Mouse (Mus musculus): ENCODE measurements at regions not wholly inside any gene's neighbourhood (a gene's known extent, or its start where the extent isn't known, plus 50 kb on each side); places are given as distances from the start of the nearest gene placed in this dataset.

- no peak for DNase-seq (ENCODE audit: low read depth)
Measured at GRCm38 (mm10) chr15:31854764-31855163, 253.1 kb downstream of the Fam173b start.

GRCm38 (mm10) chr15:31855188-31855587 lies 253.5 kb downstream of the Fam173b start:
- no peak for DNase-seq (ENCODE audit: low read depth)

GRCm38 (mm10) chr15:31869100-31869499 lies 267.4 kb downstream of the Fam173b start:
- no peak for DNase-seq (ENCODE audit: low read depth)

- DNase-seq (ENCODE audit: low read depth): no peak
Measured at GRCm38 (mm10) chr15:31869673-31870417, 268.2 kb downstream of the Fam173b start.

GRCm38 (mm10) chr15:31875436-31875835 lies 273.8 kb downstream of the Fam173b start:
- no peak for DNase-seq (ENCODE audit: low read depth)

GRCm38 (mm10) chr15:31880479-31880878 lies 278.8 kb downstream of the Fam173b start:
- DNase-seq (ENCODE audit: low read depth): no peak

GRCm38 (mm10) chr15:31882331-31882730 lies 280.7 kb downstream of the Fam173b start:
- DNase-seq (ENCODE audit: low read depth): no peak

GRCm38 (mm10) chr15:31883516-31883915 lies 281.9 kb downstream of the Fam173b start:
- DNase-seq (ENCODE audit: low read depth): no peak

GRCm38 (mm10) chr15:31898904-31899650 lies 278.0 kb upstream of the Tas2r119 start:
- DNase-seq (ENCODE audit: low read depth): no peak

- DNase-seq (ENCODE audit: low read depth): no peak
Measured at GRCm38 (mm10) chr15:31900325-31900724, 276.8 kb upstream of the Tas2r119 start.

- DNase-seq (ENCODE audit: low read depth): no peak
Measured at GRCm38 (mm10) chr15:31908432-31908831, 268.7 kb upstream of the Tas2r119 start.

- no peak for DNase-seq (ENCODE audit: low read depth)
Measured at GRCm38 (mm10) chr15:31911978-31912377, 265.1 kb upstream of the Tas2r119 start.

- no peak for DNase-seq (ENCODE audit: low read depth)
Measured at GRCm38 (mm10) chr15:31921485-31921884, 255.6 kb upstream of the Tas2r119 start.

GRCm38 (mm10) chr15:31960301-31960700 lies 216.8 kb upstream of the Tas2r119 start:
- DNase-seq (ENCODE audit: low read depth): no peak

GRCm38 (mm10) chr15:31961963-31962362 lies 215.1 kb upstream of the Tas2r119 start:
- DNase-seq (ENCODE audit: low read depth): no peak

- no peak for DNase-seq (ENCODE audit: low read depth)
Measured at GRCm38 (mm10) chr15:31964911-31965310, 212.2 kb upstream of the Tas2r119 start.

- DNase-seq (ENCODE audit: low read depth): no peak
Measured at GRCm38 (mm10) chr15:31965542-31965941, 211.5 kb upstream of the Tas2r119 start.

- DNase-seq (ENCODE audit: low read depth): no peak
Measured at GRCm38 (mm10) chr15:31972891-31973290, 204.2 kb upstream of the Tas2r119 start.

GRCm38 (mm10) chr15:31973889-31974288 lies 203.2 kb upstream of the Tas2r119 start:
- DNase-seq (ENCODE audit: low read depth): no peak

- no peak for DNase-seq (ENCODE audit: low read depth)
Measured at GRCm38 (mm10) chr15:31976461-31976860, 200.6 kb upstream of the Tas2r119 start.

GRCm38 (mm10) chr15:31977563-31977962 lies 199.5 kb upstream of the Tas2r119 start:
- DNase-seq (ENCODE audit: low read depth): no peak

GRCm38 (mm10) chr15:31979961-31980360 lies 197.1 kb upstream of the Tas2r119 start:
- no peak for DNase-seq (ENCODE audit: low read depth)

GRCm38 (mm10) chr15:31980791-31981190 lies 196.3 kb upstream of the Tas2r119 start:
- DNase-seq (ENCODE audit: low read depth): no peak
